Mouse (Mus musculus) common myeloid progenitor, adult 5-6 weeks (primary cell): ENCODE measurements around the gene Trpm7. TPM values are rescaled to one million over a fixed set of nuclear protein-coding genes. Genes with fewer than 3 reads are reported as not detected.
"Not testable (repeated sequence)": the region's sequence is repeated elsewhere in the genome, so short reads cannot be mapped to it uniquely, and the experiment has no call there.

Experiments used
- ATAC-seq: replicated peaks from 2 replicates; pipeline ENCODE4 v1.8.0; 2016; ENCODE audit warnings: low read depth, mild to moderate bottlenecking, moderate TSS enrichment, inconsistent platforms; ENCODE audit not compliant: poor library complexity, severe bottlenecking
- total RNA-seq: library from RNA; stranded (forward); fragments of 200-1000, 187-1606 nt; gene quantifications from 2 replicates; pipeline ENCODE4 v1.2.3, GENCODE M21; 2017

Trpm7 gene
- total RNA-seq = 76.3 and 80.2 TPM in 2 replicates

DNA sequence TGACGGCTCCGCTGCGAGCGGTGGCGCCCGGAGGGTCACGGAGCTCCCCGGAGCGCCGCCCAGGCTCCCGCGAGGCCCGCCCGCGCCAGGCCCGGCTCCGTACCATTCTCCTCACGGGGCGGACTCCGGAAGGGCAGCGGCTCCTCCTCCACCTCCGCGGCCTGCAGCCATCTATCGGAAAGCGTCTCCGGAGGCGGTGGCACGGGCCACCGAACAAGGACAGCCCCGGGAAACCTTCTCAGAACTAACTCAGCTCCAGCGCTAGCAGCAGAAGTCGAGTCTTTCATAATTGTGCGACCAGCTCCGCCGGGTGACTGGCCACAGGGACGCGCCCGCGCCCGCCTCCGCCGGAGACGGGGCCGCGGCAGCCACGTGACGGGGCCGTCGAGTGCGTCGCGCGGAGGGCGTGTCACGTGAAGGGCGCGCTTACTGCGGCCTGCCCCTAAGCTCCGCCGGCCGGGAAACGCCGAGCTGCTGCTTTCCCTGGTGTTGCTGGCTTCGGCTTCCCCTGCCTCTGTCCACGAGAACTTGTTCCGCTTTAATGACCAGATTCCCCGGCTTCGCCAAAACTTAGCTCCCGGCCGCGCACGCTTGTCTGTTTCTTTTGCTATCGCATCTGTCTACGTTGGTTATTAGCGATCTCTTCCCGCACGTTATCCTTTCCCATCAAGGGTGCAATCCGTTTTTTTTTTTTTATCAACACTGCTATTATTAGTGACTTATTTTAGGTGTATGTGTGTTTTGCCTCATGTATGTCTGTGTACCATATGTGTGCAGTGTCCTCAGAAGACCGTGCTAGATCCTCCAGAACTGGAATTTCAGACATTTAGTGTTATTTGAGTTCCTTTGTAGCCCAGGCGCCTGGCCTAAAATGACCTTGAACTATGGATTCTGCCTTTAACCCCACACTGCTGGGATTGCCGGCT is at the start of gene Trpm7:
TSS of gene Trpm7 (minus strand) at position 360 of the 926 bp plus-strand sequence.
- peak; percentile 96 for ATAC-seq

DNA sequence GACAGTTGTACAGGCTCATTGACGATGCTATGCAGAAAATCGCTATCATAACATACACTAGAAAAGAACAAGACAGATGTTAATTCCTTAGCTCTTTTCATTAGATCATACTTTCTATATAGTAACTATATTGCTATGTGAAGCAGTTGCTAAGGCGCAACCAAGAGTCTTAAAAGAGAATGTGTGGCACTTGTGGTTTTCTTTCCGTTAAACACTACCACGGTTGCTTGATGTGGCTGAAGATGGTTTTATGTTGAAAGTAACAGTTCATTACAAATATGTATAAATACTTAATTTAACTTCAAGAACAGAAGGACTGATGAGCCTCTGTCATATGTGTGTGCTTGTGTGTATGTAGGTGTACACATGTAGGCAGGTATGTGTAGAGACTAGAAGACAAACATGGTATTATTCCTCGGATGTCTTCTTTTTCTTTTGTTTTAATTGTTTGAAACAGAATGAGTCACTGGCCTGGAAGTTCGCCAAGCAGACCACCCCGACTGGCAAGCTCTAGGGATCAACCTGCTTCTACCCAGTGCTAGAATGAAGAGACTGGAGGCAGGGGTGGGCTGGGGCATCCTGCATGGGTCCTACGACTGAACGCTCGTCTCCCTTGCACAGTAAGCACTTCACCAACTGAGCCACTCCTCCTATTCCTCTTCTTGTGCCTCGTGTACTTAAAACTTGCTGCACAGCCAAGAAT is 44.5 kb upstream of the Trpm7 start:
- ATAC-seq = no peak

DNA sequence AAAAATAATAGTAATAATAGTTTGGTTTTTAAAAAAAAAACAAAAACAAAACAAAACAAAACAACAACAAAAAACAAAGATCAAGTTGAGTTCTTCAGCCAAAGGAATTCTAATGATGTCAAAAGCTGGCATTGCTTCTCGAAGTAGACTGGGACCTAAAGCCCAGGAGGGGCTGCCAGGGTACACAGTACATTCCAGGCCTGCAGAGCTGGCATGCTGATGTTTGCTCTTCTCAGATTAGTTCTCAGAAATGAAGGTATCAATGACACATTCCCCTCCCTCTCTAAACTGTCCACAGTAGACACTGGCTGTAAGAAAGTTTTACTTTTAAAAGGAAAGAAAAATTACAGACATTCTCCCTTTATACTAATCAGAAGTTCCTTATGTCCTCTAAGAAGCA is 40.2 kb upstream of the Trpm7 start:
- ATAC-seq = no peak

DNA sequence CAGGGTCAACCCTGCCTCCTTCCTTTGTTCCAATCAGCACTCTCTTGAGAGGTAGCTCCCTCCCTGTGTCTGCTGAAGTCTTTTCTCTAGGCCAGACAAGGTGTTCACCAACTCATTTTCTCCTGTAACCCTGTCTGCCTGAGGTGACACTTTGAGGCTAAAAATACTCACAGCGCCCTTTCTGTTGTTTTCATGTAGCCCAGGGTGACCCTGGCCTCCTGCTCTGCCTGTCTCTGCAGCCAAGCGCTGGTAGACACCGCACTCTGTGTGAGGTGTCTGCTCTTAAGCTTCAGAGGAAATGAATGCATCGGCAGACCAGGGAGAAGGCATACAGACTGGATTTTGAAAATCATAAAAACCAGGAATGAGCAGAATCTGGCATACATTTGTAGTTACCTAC is 38.1 kb upstream of the Trpm7 start:
- no peak for ATAC-seq

DNA sequence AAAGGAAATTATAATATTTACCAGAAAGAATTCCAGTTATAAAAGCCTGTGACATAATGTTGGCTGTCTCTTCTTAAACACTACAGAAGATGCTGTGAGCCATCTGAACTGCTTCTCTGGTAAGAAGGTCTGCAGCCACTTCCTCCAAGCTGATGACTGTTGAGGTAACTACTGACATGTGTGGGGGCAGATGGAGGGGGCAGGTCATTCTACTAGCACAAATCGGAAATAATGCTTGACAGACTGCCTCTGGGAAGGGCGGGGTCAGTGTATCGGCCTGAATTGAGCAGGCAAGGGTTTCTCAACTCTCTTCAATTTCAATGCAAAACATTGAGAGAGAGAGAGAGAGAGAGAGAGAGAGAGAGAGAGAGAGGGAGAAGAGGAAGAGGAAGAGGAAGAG is 28.1 kb upstream of the Trpm7 start:
- peak; percentile 60; the same call in 1 of the 2 replicates for ATAC-seq

DNA sequence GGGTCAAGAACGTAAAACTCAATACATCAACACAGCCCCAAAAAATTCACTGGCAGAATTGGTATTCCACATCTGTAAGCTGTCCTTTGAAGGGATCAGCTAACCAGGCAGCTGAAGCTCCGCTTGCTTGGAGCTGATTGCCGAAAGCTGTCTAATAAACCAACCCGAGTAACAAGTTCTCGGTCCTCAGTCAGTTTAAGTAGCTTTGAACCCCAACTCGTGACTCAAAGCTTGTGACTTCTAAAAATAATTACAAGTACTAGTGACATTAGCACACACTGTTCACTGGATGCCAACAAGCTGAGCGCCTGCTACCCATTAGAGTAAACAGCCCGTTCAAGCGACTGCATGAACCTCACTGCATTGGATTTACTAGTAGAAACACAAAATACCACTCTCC is 21.5 kb upstream of the Trpm7 start:
- no peak for ATAC-seq

DNA sequence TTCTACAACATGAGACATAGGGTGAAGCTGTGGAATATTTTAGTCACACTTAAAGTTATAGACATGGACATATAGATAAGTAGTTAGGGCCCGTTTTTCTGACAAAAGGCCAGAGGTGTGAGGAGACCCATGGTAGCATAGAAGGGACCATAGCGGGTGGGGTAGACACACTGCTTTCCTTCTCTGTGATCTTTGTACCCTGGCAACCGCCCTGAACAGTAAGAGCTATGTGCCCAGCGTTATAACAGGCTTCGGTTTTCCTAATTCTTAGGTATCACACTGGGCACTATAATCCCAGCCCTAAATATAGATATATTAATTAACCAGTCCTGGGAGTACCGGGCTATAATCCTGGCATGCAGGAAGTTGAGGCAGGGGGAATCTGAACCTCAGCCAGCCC is 20.9 kb upstream of the Trpm7 start:
- no peak for ATAC-seq

DNA sequence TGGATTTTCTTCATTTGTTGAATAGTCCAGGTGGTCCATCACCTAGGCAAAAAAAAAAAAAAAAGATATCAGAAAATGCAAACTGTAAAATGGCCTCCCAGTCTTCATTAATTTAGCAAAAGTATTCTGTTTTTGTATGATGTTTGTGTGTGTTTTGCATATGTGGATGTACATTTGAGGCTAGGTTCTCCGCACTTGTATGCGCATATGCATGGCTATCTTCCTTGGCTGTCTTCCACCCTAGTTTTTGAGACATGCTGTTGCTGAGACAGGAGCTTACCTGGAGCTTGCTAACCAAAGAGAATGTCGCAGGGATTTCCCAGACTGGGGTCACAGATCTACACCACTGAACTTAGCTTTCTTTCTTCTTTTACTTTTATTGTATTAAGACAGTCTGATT is 18.2 kb upstream of the Trpm7 start:
- ATAC-seq = no peak

DNA sequence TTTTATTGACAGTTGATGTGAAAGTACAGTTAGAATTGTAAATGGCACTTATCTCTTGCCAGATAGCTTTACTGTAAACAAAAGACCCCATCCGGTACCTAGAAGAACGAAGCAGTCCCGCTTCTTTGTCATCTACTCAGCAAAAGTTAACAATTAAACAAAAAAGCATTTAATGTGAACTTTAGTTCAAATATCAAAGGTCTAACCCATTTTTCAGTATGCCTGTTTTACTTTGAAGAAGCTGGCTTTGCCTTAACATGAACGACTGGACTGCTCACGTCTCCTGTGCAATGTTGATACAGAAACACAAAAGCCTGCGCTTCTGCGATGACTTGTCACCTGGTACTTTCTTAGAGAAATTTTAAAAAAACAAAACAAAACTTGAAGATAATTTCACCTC is 16.3 kb upstream of the Trpm7 start:
- no peak for ATAC-seq

DNA sequence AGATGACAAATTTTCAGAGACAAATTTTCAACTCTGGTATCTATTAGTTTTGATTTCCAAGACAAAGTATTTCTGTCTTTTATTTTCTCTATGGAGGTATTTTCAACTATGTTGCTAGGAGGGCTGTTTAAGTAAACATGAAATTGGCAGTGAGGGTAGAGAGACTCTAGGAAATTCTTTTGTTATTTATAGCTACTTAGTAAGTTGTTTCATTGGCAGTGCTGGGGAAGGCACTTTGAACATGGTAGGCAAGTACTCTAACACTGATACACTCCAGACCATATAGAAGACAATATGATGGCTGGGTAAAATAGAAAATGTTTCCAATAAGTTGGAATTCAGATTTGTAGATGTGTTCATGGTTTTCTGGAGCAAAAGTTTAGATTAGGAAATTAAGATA is 15.7 kb upstream of the Trpm7 start:
- ATAC-seq = no peak

DNA sequence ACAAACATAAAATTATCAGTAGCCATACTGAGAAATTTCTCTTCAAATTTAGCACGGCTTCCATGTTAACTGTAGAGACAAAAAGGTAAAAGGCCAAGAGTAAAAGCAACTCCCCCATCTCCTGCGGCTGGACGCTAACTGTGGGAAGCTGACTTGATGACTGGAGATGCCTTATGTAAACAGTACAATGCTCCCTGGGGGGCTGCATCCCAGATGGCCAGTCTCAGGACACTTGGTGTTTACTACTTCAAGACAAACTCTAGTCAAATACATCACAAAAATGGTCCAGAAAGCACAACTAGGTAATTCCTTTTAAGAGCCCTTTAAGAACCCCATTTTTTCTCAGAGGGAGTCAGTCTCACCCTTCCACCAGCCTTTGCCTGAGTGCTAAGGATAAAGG is 11.1 kb upstream of the Trpm7 start:
- ATAC-seq = no peak

DNA sequence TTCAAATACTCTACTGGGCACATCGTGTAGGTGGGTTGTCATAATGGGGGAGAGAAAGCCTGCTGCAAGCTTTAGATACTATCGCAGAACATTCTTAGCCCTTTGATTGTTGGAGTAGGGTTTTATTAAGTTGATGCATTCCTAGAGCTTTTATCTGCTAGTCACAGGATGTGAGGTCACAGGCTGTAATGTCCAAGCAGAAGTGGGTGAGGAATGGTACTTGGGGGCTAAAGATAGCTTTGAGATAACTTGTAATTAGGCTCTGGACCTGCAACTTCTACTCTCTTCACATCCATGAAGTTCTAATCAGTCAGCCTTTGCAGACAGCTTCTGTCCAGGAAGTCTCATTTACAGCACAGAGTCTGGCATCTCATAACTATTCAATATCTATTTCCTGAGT is 9.8 kb upstream of the Trpm7 start:
- ATAC-seq = no peak

DNA sequence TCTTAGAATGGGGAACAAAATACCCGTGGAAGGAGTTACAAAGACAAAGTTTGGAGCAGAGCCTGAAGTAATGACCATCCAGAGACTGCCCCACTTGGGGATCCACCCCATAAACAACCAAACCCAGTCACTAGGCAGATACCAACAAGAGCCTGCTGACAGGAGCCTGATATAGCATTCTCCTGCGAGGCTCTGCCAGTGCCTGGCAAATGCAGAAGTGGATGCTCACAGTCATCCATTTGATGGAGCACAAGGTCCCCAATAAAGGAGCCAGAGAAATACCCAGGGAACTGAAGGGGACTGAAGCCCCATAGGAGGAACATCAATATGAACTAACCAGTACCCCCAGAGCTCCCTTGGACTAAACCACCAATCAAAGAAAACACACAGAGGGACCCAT is 6.7 kb upstream of the Trpm7 start:
- not testable (repeated sequence) for ATAC-seq

DNA sequence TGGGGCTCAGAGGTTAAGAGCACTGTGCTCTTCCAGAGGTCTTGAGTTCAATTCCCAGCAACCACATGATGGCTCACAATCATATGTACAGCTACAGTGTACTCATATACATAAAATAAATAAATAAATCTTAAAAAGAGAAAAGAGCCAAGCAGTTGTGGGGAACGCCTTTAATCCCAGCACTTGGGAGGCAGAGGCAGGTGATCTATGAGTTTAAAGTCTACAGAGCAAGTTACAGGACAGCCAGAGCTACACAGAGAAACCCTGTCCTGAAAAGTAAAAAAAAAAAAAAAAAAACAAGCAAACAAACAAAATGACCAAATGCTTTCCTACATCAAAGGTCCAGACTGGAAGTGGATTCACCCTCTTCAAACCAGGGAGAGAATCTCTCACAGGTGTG is 2.0 kb upstream of the Trpm7 start:
- no peak for ATAC-seq

DNA sequence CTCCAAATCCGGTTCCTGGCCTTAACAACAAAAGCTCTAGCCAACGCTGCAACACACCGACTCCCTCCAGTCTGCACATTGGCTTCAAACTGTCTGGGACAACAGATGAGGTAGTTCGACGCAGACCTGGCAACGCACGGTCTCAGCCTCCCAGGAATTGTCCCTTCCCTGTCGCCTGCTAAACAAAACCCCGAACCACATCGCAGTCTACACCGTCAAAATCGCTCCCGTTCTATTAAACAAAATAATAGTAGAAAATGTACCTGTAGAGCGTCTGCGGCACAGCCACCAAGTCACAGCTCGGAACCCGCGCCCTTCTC is 554 bp downstream of the Trpm7 start:
- no peak for ATAC-seq

DNA sequence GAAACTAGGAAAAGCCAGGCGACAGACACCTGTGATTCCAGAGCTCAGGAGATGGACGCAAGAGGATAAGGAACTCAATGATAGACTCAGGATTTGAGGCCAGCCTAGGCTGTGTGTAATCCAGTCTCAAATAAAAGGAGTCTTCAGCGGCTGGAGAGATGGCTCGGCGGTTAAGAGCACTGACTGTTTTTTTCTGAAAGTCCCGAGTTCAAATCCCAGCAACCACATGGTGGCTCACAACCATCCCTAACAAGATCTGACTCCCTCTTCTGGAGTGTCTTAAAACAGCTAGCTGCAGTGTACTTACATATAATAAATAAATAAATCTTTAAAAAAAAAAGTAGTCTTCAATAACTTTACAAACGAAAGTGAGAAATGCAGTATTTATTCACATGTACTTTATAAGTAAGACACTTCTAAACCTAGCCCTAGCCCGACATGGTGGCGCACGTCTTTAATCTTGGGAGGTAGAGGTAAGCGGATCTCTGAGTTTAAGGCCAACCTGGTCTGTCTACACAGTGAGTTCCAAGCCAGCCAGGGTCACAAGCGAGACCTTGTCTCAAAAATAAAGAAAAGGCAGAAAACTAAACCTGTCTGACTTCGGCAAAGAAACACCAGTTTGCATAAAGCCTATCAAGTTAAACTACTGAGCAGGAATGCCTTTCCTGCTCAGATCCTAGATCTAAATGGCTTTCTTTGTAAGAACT is 1.1 kb downstream of the Trpm7 start:
- ATAC-seq = no peak

DNA sequence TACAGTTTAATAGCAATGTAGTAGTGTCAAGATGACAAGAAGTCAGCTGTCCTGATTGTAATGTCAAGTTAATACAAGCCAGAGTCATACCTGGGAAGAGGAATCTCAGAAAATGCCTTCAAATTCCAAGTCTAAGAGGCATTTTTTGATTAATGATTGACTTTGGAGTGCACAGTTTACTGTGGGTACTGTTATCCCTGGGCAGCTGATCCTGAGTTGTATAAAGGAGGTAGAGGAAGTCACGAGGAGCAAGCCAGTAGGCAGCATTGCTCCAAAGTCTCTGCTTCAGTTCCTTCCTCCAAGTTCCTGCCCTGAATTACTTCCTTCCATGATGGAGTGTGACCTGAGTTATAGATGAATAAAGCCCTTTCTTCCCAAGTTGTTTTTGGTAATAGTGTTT is 9.7 kb downstream of the Trpm7 start:
- ATAC-seq = no peak

DNA sequence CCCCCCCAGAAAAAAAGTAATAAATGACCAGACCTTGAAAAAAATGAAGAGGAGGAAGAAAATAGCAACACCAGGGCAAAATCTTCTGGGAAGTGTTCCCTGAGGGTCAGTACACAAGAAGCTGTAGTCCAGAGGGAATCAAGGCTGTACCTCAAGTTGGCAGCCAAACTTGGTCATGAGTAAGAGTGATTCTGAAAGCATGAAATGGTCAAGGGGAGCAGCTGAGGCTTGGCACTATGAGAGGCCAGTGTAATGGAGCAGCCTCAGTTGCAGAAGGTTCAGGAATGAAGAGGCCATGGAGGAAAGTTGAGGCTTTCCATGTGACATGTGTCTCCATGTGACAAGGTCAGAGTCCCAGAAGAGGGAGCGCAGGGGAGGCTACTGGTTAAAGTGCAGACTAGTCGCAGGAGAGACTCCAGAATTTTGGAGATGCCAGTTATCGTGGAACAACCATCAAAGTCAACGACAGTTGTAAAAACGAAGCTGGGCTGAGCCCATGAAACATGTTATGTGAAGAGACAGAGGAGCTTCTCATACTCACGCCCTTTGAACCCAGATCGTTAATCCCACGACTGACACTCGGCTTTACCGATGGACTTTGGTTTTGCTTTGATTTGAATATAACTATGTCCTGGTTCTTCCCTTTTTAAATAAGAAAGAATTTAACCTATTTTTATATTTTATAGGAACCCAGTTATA is 10.4 kb downstream of the Trpm7 start:
- no peak for ATAC-seq

DNA sequence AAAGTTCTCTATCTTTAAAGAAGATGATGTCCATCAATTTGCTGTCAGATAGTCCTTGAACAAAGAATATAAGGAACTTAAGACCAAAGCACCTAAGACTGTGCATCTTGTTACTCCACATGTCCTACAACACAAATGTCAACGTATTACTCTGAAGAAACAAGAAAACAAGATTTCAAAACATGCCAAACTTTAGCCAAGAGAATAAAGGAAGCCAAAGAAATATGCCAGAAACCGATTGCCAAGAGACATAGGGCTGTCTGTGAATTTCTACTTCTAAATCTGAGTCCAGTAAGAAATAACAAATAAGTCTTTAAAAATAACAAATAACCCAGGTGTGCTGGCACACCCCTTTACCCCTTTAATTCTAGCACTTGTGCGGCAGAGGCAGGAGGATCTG is 11.0 kb downstream of the Trpm7 start:
- no peak for ATAC-seq

DNA sequence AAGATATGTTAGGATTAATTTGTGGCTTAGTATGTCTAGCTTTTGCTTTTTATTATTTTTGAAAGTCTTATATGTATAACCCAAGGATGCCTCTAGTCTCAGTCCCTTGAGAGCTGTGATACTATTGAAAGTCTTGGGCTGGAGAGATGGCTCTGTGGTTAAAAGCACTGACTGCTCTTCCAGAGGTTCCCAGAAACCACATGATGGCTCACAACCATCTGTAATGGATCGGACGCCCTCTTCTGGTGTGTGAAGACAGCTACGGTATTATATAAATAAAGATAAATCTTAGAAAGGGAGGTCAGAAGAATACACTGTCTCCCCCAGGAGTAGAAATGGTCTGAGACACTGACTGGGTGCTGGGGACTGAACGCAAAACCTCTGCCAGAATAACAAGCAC is 31.3 kb downstream of the Trpm7 start:
- no peak for ATAC-seq

DNA sequence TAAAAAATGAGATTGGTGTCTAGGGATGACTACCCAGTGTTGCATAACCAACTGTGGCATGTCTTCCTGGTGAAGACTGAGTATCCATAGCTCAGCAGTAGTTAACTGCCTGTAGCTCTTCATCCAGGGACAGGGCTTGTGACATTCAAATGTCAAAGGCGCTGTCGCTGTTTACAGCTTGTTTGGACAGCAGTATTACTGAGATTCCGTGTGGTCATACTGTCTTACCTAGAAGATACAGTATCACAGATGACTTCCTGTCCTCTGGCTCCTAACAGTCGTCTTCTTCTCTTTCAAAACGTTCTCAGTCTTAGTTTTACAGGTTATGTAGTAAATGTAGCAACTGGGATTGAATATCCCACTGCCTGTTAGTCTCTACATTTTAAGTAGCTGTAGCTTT is 37.2 kb downstream of the Trpm7 start:
- no peak for ATAC-seq
